Mouse (Mus musculus) Patski (cell line): ENCODE results near the gene Prps1. TPM values are rescaled to one million over a fixed set of nuclear protein-coding genes. Genes with fewer than 3 reads are reported as not detected.
"Not testable (repeated sequence)": the region's sequence is repeated elsewhere in the genome, so short reads cannot be mapped to it uniquely, and the experiment has no call there.

Experiments
- ATAC-seq: fragments of 100-300 bp; one replicate; pipeline ENCODE4 v1.8.0; 2021
- CTCF ChIA-PET: fragments of 350-600 bp; sonication (Branson Sonifier 250); formaldehyde crosslinking; loops from one replicate; lab custom pipeline; 2022; ENCODE audit warnings: inconsistent platforms; lab: Charles Lee
- POLR2A ChIA-PET: fragments of 350-600 bp; sonication (Branson Sonifier 250); formaldehyde crosslinking; loops from one replicate; lab custom pipeline; 2022; ENCODE audit warnings: antibody characterized with exemption, inconsistent platforms; lab: Charles Lee
- DNase-seq: peaks from one replicate; pipeline ENCODE4 v3.0.0-alpha.2; 2011; ENCODE audit warnings: low read depth, low spot score
- H3K27me3 ChIP-seq: fragments of 371-371 bp; one replicate; pipeline ENCODE4 v1.5.1; 2021
- CTCF ChIP-seq: fragments of 100-300 bp; IDR thresholded peaks from one replicate; pipeline ENCODE4 v1.5.1; 2021
- in situ Hi-C: fragments of 300-500 bp; cut with MboI; formaldehyde crosslinking; loops from 3 replicates; pipeline ENCODE4 v1.11.1; 2018; ENCODE audit warnings: low pct_unique_long_range_greater_than_20kb, mixed read lengths
- polyA plus RNA-seq: library from polyadenylated mRNA; unstranded; gene quantifications from one replicate; pipeline ENCODE4 v1.2.3, GENCODE M21; 2021

Gene Prps1
- polyA plus RNA-seq, 1 experiment from 2014 or later: 51.2 TPM

DNA sequence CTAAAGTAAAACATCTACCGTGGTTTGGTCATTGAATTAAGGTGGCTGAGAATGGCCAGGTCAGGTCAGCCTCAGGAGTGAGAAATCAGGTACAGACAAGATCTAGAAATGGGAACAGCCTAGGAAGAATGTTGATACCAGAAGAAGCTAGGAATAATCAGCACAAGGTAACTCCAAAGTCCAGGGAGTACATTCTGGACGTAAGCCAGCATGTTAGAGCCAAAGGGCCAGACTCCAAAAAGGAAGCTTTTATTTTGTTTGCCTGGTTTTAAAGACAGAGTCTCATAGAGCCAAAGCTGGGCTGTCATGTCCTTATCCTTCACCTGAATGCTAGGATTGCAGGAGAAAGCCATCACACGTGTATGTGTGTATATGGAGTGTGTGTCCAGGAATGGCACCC, 6.3 kb upstream of the Prps1 start:
- ChIA-PET CTCF (interaction anchor here (1.2 kb wide), 1 partner anchor 9 kb away, joined by 3 read pairs; no protein-coding TSS in a partner anchor), POLR2A (no interaction called here)
- in situ Hi-C loops: no loop called here
- no peak for DNase-seq
- no peak for ATAC-seq
- no peak for TF ChIP-seq CTCF
- H3K27me3 ChIP-seq: peaks cover 8% of the 10 kb centered on the region

DNA sequence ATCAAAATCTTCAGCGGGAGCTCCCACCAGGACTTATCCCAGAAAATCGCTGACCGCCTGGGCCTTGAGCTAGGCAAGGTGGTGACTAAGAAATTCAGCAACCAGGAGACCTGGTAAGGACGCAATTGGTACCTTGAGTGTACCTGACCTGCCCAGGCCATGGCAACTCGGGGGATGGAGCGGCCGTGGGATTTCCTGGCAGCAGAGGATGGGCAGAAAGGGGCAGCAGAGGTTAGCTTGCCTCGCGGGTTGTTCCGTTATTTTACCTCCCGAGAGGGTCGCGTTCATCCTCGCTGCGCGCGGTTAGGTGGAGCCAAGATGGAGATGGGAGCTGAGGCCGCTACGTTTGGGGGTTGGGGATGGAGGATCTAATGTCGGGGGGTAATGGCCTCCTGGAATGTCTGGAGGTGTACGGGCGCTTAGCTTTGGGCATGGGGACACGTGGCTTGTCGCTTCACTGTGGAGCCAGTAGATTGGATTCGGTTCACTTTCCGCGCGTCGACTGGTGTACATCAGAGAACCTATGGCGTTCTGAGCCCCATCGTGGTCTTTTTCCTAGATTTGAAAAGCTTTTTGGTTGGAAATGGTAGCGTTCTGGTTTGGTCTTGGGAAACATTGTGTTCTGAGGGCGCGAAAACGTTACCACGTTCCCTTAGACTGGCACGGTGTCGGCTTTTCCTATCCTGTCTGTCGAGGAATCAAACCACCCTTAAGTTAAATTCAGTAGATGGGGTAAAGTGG, 508 bp downstream of the Prps1 start:
- ChIA-PET CTCF (interaction anchor here (1.3 to 1.5 kb wide), 2 partner anchors 11 to 86 kb away, joined by 3 read pairs; no protein-coding TSS in a partner anchor), POLR2A (no interaction called here)
- no peak for DNase-seq
- H3K27me3 ChIP-seq: no peaks in the 10 kb centered on the region
- in situ Hi-C loops: no loop called here
- TF ChIP-seq CTCF: no peak
- ATAC-seq: peak; percentile 15

DNA sequence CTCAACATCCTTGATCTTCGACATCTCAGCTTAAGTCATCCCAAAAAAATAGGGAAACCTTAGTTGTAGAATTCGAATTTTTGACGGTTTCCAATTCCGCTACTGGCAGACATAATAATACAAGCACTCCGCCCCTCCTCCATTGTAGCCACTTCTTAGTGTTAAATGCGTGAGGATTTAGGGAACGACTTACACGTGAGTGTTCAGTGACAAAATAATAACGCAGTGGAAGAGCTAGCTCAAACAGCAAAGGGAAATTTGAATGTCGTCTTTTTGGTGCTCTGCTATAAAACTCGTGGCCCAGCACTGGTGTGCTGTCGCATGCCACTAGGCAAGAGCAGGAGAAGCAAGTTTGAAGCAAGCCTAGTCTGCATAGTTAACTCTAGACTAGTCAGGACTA, 1.1 kb downstream of the Prps1 start:
- POLR2A ChIA-PET: no interaction called here
- H3K27me3 ChIP-seq: no peaks in the 10 kb centered on the region
- TF ChIP-seq CTCF: no peak
- DNase-seq (no peak), ATAC-seq (no peak)
- CTCF ChIA-PET: interaction anchor here (1.3 to 1.5 kb wide), 2 partner anchors 10 to 85 kb away, joined by 3 read pairs; no protein-coding TSS in a partner anchor
- in situ Hi-C loops: no loop called here

DNA sequence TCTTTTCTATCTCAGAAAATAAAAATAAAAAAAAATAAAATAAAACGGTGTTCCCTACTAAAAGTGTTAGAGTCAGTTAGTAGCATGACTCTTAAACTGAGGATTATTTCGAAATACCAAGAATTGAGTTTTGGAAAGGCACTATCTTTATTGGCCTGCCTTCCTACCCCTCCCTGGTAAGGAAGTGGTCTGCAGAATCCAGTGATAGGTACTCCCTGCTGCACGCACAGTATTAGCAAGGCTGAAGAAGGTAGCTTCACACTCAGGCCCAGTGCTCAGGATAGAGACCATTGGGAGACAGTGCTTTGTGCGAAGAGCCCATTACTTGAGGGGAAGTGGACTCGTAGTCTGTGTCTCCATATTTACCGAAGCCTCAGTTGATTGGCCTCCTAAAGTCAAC, 21.8 kb downstream of the Prps1 start:
- in situ Hi-C loops: loop anchor here (25.0 kb wide), 1 partner anchor 359 kb away; no protein-coding TSS in a partner anchor
- no peak for ATAC-seq
- no peak for DNase-seq
- H3K27me3 ChIP-seq: peaks cover 26% of the 10 kb centered on the region
- ChIA-PET CTCF (interaction anchor here (1.5 to 1.9 kb wide), 2 partner anchors 9 to 14 kb away, joined by 5 to 6 read pairs; no protein-coding TSS in a partner anchor), POLR2A (interaction anchor here (0.5 kb wide), 1 partner anchor 34 kb away, joined by 3 read pairs; no protein-coding TSS in a partner anchor)
- no peak for TF ChIP-seq CTCF

DNA sequence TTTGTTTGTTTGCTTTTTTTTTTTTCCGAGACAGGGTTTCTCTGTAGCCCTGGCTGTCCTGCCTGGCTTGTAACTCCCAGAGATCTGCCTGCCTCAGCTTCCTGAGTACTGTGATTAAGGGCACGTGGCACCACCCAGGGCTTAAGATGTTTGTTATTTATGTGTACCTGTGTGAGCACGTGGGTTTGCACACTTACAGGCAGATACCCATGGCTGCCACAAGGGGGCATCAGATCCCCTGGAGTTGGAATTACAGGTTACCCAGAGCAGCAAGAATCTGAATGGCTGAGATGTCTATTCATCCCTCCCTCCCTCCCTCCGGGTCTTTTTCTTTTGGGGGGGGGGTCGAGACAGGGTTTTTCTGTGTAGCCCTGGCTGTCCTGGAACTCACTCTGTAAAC, 22.8 kb downstream of the Prps1 start:
- DNase-seq (no peak), ATAC-seq (no peak)
- ChIA-PET POLR2A (no interaction called here), CTCF (interaction anchor here (1.5 to 1.9 kb wide), 2 partner anchors 10 to 13 kb away, joined by 5 to 6 read pairs; no protein-coding TSS in a partner anchor)
- TF ChIP-seq CTCF: peak; percentile 74
- H3K27me3 ChIP-seq: peaks cover 21% of the 10 kb centered on the region
- in situ Hi-C loops: loop anchor here (25.0 kb wide), 1 partner anchor 358 kb away; no protein-coding TSS in a partner anchor

DNA sequence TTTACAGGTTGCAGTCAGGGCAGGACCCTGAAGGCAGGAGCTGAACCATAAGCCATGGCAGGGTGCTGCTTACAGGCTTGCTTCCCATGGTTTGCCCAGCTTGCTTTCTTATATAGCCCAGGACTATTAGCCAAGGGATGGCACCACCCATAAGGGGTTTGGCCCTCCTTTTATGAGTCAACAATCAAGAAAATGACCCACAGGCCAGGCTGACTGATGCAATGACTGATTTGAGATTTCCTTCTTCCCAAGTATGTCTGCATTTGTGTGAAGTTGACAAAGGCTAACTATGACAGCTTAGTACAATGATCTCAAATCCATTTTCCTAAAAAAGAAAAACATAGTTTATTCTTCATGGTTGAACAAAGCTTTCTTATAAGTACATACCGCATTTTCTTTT, 32.8 kb downstream of the Prps1 start:
- ChIA-PET CTCF (interaction anchor here (1.1 kb wide), 1 partner anchor 9 kb away, joined by 3 read pairs; no protein-coding TSS in a partner anchor), POLR2A (no interaction called here)
- in situ Hi-C loops: loop anchor here (25.0 kb wide), 1 partner anchor 348 kb away; no protein-coding TSS in a partner anchor
- peaks cover 7% of the 10 kb centered on the region for H3K27me3 ChIP-seq
- no peak for DNase-seq
- ATAC-seq: no peak
- no peak for TF ChIP-seq CTCF

DNA sequence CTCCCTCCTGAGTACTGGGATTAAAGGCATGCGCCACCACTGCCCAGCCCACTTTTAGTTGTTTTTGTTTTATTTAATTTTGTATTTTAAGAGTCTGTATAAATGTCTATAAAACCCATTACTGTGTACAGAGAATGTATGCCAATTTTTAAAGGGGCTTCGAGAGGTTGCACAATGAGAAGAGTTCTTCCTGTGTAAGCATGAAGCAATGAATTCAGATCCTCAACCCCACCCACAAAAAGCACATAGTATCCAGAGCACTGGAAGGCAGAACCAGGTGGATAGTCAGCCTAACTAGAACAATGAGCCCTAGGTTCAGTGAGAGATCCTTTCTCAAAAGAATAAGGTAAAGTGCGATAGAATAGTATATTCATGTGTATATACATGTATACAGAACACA, 33.8 kb downstream of the Prps1 start:
- CTCF ChIA-PET: interaction anchor here (1.1 kb wide), 1 partner anchor 114 kb away, joined by 3 read pairs; no protein-coding TSS in a partner anchor
- no peak for ATAC-seq
- POLR2A ChIA-PET: no interaction called here
- peaks cover 7% of the 10 kb centered on the region for H3K27me3 ChIP-seq
- no peak for DNase-seq
- no peak for TF ChIP-seq CTCF
- in situ Hi-C loops: loop anchor here (5.0 to 25.0 kb wide), 3 partner anchors 112 to 347 kb away; partner anchors contain the start of gene Tsc22d3

DNA sequence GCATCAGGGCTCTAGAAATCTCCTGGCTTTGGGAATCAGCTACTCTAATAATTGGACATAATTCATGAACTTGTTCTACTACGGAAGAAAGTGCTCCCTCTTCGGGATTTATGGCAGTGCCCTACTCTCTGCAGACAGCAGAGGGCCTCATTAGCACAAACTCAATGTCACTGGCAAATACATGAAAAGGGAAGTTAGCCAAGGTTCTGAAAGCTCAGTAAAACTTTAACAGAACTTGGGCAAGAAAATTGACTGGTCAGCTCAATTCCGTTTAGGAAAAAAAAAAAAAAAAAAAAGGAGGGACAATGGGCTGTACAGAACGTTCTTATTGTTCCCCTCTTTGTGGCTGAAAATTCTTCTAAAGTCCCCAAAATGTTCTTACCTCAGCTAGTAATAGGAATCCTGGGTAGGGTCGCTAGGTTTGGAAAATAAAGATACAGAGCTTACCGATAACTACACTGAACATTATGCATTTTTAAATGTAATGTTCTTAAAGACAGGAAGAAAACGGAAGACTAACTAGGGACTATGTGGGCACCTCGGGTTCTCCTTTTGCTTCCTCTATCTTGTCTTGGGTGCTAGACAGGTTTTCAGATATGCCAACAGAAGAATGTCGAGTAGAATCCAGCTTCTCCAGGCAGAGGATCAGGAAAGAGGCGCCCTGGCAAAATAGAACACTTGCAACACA, 35.6 kb downstream of the Prps1 start:
- CTCF ChIA-PET: interaction anchor here (0.6 to 2.8 kb wide), 22 partner anchors 9 to 230 kb away, joined by 3 to 14 read pairs (median 4); partner anchors contain the start of gene Tsc22d3
- TF ChIP-seq CTCF: peak; percentile 79
- in situ Hi-C loops: loop anchor here (5.0 to 25.0 kb wide), 3 partner anchors 110 to 345 kb away; partner anchors contain the start of gene Tsc22d3
- DNase-seq (no peak), ATAC-seq (no peak)
- POLR2A ChIA-PET: interaction anchor here (1.0 kb wide), 1 partner anchor 9 kb away, joined by 3 read pairs; no protein-coding TSS in a partner anchor
- H3K27me3 ChIP-seq: peaks cover 7% of the 10 kb centered on the region

DNA sequence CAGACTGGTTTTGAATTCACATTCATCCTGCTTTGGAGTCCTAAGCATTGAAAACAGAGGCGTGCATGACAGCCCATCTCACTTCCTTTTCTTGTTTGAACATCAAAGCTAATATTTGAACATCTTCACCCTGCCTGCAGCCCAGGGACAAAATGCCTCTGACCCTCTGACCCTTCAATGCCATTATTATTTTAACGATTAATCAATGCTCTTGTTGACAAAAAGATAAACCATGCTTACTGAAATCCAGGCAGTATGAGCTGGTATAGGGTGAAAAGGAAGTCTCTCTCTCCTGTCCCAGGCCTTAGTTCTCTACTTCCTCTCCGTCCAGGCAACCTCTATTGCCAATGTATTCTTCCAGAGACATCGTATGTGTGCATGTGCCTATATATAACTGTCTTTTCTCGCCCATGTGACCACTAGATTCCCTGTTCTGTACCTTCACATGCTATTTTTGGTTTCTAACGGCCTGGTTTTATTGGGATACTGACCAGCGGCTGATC, 37.2 kb downstream of the Prps1 start:
- peaks cover 7% of the 10 kb centered on the region for H3K27me3 ChIP-seq
- ATAC-seq: no peak
- ChIA-PET POLR2A (no interaction called here), CTCF (interaction anchor here (2.8 kb wide), 1 partner anchor 111 kb away, joined by 14 read pairs; no protein-coding TSS in a partner anchor)
- no peak for DNase-seq
- TF ChIP-seq CTCF: no peak
- in situ Hi-C loops: loop anchor here (5.0 to 25.0 kb wide), 3 partner anchors 109 to 344 kb away; partner anchors contain the start of gene Tsc22d3

DNA sequence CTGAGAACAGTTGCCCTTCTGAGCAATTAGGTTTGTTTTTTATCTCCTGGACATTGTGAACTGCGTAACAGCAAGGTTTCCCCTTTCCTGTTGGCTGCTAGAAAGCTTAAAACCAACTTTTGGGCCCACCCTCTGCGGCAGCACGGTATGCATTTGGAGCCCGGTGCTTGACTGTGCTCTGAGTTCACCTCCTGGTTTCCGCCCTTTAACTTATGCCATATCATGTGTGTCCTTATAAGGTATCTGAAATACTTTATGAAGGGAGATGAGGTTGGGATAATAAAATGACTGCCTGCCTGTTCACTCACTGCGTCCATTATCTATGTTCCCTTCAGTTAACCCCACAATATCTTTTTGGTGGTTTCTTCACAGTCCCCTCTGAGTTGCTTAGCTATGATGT, 37.8 kb downstream of the Prps1 start:
- H3K27me3 ChIP-seq: peaks cover 7% of the 10 kb centered on the region
- no peak for TF ChIP-seq CTCF
- in situ Hi-C loops: loop anchor here (5.0 to 25.0 kb wide), 3 partner anchors 108 to 343 kb away; partner anchors contain the start of gene Tsc22d3
- DNase-seq: no peak
- no peak for ATAC-seq
- ChIA-PET POLR2A (no interaction called here), CTCF (no interaction called here)

DNA sequence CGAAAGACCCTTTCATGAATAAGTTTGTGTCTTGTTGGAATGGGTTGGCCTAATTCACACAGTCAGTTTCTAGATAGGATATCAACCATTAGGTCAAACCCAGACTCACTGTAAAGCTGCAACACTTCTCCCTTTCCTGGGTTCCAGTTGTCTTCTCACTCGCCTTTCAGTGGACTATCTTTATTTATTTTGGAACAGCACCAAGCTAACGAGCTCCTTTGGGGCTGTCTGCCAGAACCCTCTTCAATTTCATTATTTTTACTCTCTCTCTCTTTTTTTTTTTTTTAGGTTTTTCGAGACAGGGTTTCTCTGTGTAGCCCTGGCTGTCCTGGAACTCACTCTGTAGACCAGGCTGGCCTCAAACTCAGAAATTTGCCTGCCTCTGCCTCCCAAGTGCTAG, 42.0 kb downstream of the Prps1 start:
- POLR2A ChIA-PET, H3K27me3 ChIP-seq, ATAC-seq, DNase-seq: not testable (repeated sequence)
- CTCF ChIA-PET: interaction anchor here (1.4 kb wide), 1 partner anchor 92 kb away, joined by 4 read pairs; no protein-coding TSS in a partner anchor
- in situ Hi-C loops: loop anchor here (25.0 kb wide), 1 partner anchor 339 kb away; no protein-coding TSS in a partner anchor
